Mouse (Mus musculus) retina, embryonic 14.5 days (tissue): ENCODE measurements around the gene Ppm1b.
A peak's percentile ranks its signal among the peaks of the same experiment; 100 is the strongest.

Source experiments
- DNase-seq: peaks from one replicate; pipeline ENCODE4 v3.0.0-alpha.2; 2015; ENCODE audit warnings: low spot score

Gene Ppm1b

GRCm38 (mm10) chr17:85024237-85024636, 67.7 kb downstream of the Ppm1b start:
- DNase-seq, result no peak

GRCm38 (mm10) chr17:85025151-85025550, 68.6 kb downstream of the Ppm1b start:
- no peak for DNase-seq

- DNase-seq, result no peak
Observed at GRCm38 (mm10) chr17:85026436-85026835, 69.9 kb downstream of the Ppm1b start.

- DNase-seq, result no peak
Observed at GRCm38 (mm10) chr17:85027247-85027646, 70.7 kb downstream of the Ppm1b start.

GRCm38 (mm10) chr17:85028093-85028739, 71.7 kb downstream of the Ppm1b start, which contains the start of gene Slc3a1:
TSS of gene Slc3a1 (plus strand) at chr17:85028376.
- no peak for DNase-seq

GRCm38 (mm10) chr17:85028797-85029196, 72.3 kb downstream of the Ppm1b start:
- DNase-seq, result no peak

- no peak for DNase-seq
Observed at GRCm38 (mm10) chr17:85030651-85031050, 74.1 kb downstream of the Ppm1b start.

- DNase-seq, result no peak
Observed at GRCm38 (mm10) chr17:85033087-85033486, 76.5 kb downstream of the Ppm1b start.

- DNase-seq, result peak; percentile 62
Observed at GRCm38 (mm10) chr17:85034068-85034467, 77.5 kb downstream of the Ppm1b start.

GRCm38 (mm10) chr17:85037855-85038254, 81.3 kb downstream of the Ppm1b start:
- DNase-seq, result no peak

GRCm38 (mm10) chr17:85038311-85038710, 81.8 kb downstream of the Ppm1b start:
- no peak for DNase-seq

- DNase-seq, result no peak
Observed at GRCm38 (mm10) chr17:85038761-85039160, 82.2 kb downstream of the Ppm1b start.

GRCm38 (mm10) chr17:85040913-85041312, 84.4 kb downstream of the Ppm1b start:
- no peak for DNase-seq

- DNase-seq, result no peak
Observed at GRCm38 (mm10) chr17:85042419-85042818, 85.9 kb downstream of the Ppm1b start.

GRCm38 (mm10) chr17:85043404-85043816, 86.9 kb downstream of the Ppm1b start:
- DNase-seq, result no peak

- no peak for DNase-seq
Observed at GRCm38 (mm10) chr17:85044466-85044865, 87.9 kb downstream of the Ppm1b start.

GRCm38 (mm10) chr17:85045160-85045559, 88.6 kb downstream of the Ppm1b start:
- no peak for DNase-seq

- DNase-seq, result no peak
Observed at GRCm38 (mm10) chr17:85048379-85048778, 91.8 kb downstream of the Ppm1b start.

GRCm38 (mm10) chr17:85058276-85058675, 101.7 kb downstream of the Ppm1b start:
- no peak for DNase-seq

GRCm38 (mm10) chr17:85059136-85059535, 102.6 kb downstream of the Ppm1b start:
- DNase-seq, result no peak

GRCm38 (mm10) chr17:85063560-85063959, 107.0 kb downstream of the Ppm1b start:
- DNase-seq, result no peak

- no peak for DNase-seq
Observed at GRCm38 (mm10) chr17:85067331-85067730, 110.8 kb downstream of the Ppm1b start.

- DNase-seq, result no peak
Observed at GRCm38 (mm10) chr17:85070658-85071057, 114.1 kb downstream of the Ppm1b start.

- no peak for DNase-seq
Observed at GRCm38 (mm10) chr17:85071088-85071775, 114.7 kb downstream of the Ppm1b start.
